Comparison of ENCODE assay signal across 10 mouse cellular contexts in the genomic region with DNA sequence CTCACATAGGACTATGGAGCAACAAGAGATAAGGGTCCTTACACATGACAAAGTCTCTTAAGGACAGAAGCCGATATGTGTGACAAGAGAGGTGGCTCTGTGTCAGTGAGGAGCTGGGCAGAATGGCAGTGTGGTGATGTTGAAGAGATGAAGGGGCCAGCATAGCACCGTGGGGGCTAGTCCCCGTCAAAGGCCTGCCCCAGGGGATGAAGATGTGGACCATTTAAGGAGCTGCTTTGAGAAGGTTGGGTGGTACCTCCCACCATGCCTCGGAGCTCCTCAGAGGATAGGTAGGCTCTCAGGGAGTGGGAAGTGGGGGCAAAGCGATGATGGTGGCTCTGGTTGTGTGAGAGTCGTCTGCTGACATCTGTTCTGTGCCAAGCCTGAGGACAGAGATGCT.
"Had no signal": no experiment of that assay in that cellular context is flagged by ENCODE, and none has a peak within 500 bp of the region (broad histone marks: within the 10 kb centered on the region; RNA-seq: fewer than 3 reads in every experiment).

No protein-coding gene starts in this region.

- H3K9me3 ChIP-seq: limb, embryonic 13.5 days; neural tube, embryonic 15.5 days had no signal

- ATAC-seq: intestine, postnatal 0 days had no signal

- H3K9ac ChIP-seq: limb, embryonic 13.5 days; liver, embryonic 14.5 days; neural tube, embryonic 15.5 days had no signal

- H3K36me3 ChIP-seq: limb, embryonic 13.5 days; neural tube, embryonic 15.5 days had no signal

- DNase-seq: kidney, adult 9 months; lung, adult 18-20 months; thymus, adult 2 months; thymus, postnatal 25 days had no signal

- H3K4me2 ChIP-seq: limb, embryonic 13.5 days had no signal

- H3K4me3 ChIP-seq: layer of hippocampus, adult 2 months; limb, embryonic 13.5 days; myocyte; neural tube, embryonic 15.5 days had no signal

- H3K27ac ChIP-seq: limb, embryonic 13.5 days; liver, embryonic 14.5 days had no signal

- H3K27me3 ChIP-seq: limb, embryonic 13.5 days; neural tube, embryonic 15.5 days had no signal
